Mouse (Mus musculus) bone marrow macrophage, adult 2 months (primary cell): Measurements from ENCODE around the gene Slc30a10.

Source experiments
- CTCF ChIP-seq: IDR thresholded peaks from 2 replicates; pipeline ENCODE4 v1.5.1; 2012; ENCODE audit warnings: low read depth, mild to moderate bottlenecking, low read length, moderate library complexity
- POLR2A ChIP-seq: IDR thresholded peaks from 2 replicates; pipeline ENCODE4 v1.6.1; 2012; ENCODE audit warnings: mild to moderate bottlenecking, low read depth, low read length, borderline replicate concordance

DNA sequence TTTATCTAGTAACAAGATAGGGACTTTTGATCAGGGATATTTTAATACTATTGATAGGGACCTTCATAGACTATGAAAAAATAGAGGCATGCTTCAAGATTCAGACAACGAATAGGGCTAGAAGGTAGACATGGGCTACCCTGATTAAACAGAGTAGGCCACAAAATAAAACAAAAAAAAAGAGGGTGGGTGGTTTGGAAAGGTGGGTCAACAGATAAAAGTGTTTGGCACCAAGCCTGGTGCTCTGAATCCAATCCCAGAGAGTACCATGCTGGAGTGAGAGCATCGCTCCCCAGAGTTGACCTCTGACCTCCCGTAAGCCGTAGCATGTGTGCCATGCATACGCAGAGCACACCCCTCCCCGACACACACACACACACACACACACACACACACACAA lies 2.2 kb upstream of the Slc30a10 start:
- TF ChIP-seq POLR2A: no peak
- TF ChIP-seq CTCF: no peak
